Mouse (Mus musculus): Measurements from ENCODE around the gene Vwa1.
"Not testable (repeated sequence)": the region's sequence is repeated elsewhere in the genome, so short reads cannot be mapped to it uniquely, and the experiment has no call there.

Gene Vwa1

GRCm38 (mm10) chr4:155744474-155744873, 30.0 kb downstream of the Vwa1 start:
- no peak for DNase-seq (ENCODE audit: low spot score)

GRCm38 (mm10) chr4:155742684-155743083, 31.8 kb downstream of the Vwa1 start:
- no peak for DNase-seq (ENCODE audit: low spot score)

- not testable (repeated sequence) for DNase-seq (ENCODE audit: low spot score)
These were observed 33.8 kb downstream of the Vwa1 start for GRCm38 (mm10) chr4:155740681-155741080.

GRCm38 (mm10) chr4:155739741-155740636, 34.5 kb downstream of the Vwa1 start:
- DNase-seq (ENCODE audit: low spot score) = no peak

GRCm38 (mm10) chr4:155739152-155739551, 35.3 kb downstream of the Vwa1 start:
- no peak for DNase-seq (ENCODE audit: low spot score)

- DNase-seq (ENCODE audit: low spot score) = no peak
These were observed 36.2 kb downstream of the Vwa1 start for GRCm38 (mm10) chr4:155738262-155738661.

- no peak for DNase-seq (ENCODE audit: low spot score)
These were observed 38.1 kb downstream of the Vwa1 start for GRCm38 (mm10) chr4:155736421-155736820.

- DNase-seq (ENCODE audit: low spot score) = no peak
These were observed 38.7 kb downstream of the Vwa1 start for GRCm38 (mm10) chr4:155735788-155736187.

- no peak for DNase-seq (ENCODE audit: low spot score)
These were observed 39.4 kb downstream of the Vwa1 start for GRCm38 (mm10) chr4:155734951-155735702.

GRCm38 (mm10) chr4:155734350-155734941, 40.1 kb downstream of the Vwa1 start, which contains the start of gene Tmem240:
Gene Tmem240 (plus strand): TSS chr4:155734800.
- DNase-seq (ENCODE audit: low spot score) = peak; percentile 62

- no peak for DNase-seq (ENCODE audit: low spot score)
These were observed 41.2 kb downstream of the Vwa1 start for GRCm38 (mm10) chr4:155733267-155733666.

- DNase-seq (ENCODE audit: low spot score) = no peak
These were observed 46.5 kb downstream of the Vwa1 start for GRCm38 (mm10) chr4:155727993-155728392.

GRCm38 (mm10) chr4:155721668-155722083, 52.8 kb downstream of the Vwa1 start:
- no peak for DNase-seq (ENCODE audit: low spot score)

Data from c-Kit-positive CD71-positive TER-119-positive erythroid progenitor cells, embryonic 14.5 days (primary cell).